ENCODE assay signal across 23 mouse cellular contexts in genomic region chr7:33854911-33855310, GRCm38 (mm10).
A peak's percentile ranks its signal among the peaks of the same experiment; 100 is the strongest.
DNase-seq lines count a peak whose midpoint lies in the region; ATAC-seq lines count a peak whose summit lies in the region.
"Had no signal": no experiment of that assay in that cellular context is flagged by ENCODE, and none has a peak within 500 bp of the region (broad histone marks: within the 10 kb centered on the region; RNA-seq: fewer than 3 reads in every experiment).

No protein-coding gene starts in this region.

- peaks cover 58% of the 10 kb centered on the region for H3K9me3 ChIP-seq in kidney, embryonic 16.5 days (ENCODE audit: low read length)
- H3K9me3 ChIP-seq in kidney, embryonic 15.5 days (replicated peaks), result peaks cover 39% of the 10 kb centered on the region

- no peak overlapping the region for H3K4me2 ChIP-seq in kidney, embryonic 16.5 days (replicated peaks; ENCODE audit: low read depth, low read length)
- H3K4me2 ChIP-seq in kidney, embryonic 15.5 days, result no peak overlapping the region
- H3K4me2 ChIP-seq: embryonic facial prominence, embryonic 12.5 days; forebrain, embryonic 13.5 days; forebrain, embryonic 15.5 days had no signal

- peak; percentile 14 for DNase-seq in kidney, adult 11 months
- DNase-seq in kidney, adult 8-10 months, result peak; percentile 24 to 34
- peak; percentile 9 to 12 for DNase-seq in kidney, postnatal 36 days
- DNase-seq in kidney, postnatal 10 days, result no peak
- DNase-seq: adrenal gland, adult 8-10 months; adrenal gland, postnatal 14 days; adrenal gland, postnatal 36 days; B cell, adult 2 months; cerebellum, adult 11-12 months; cerebellum, adult 2 months; cerebellum, adult 9-10 months; cerebellum, postnatal 10 days; cerebellum, postnatal 25 days had no signal

- no peak overlapping the region for H3K9ac ChIP-seq in kidney, embryonic 16.5 days (replicated peaks; ENCODE audit: low read length)
- no peak overlapping the region for H3K9ac ChIP-seq in kidney, embryonic 15.5 days
- H3K9ac ChIP-seq: embryonic facial prominence, embryonic 12.5 days; forebrain, embryonic 13.5 days; forebrain, embryonic 15.5 days had no signal

- no peak for ATAC-seq in kidney, embryonic 16.5 days (ENCODE audit: low FRiP score, low TSS enrichment)
- no peak for ATAC-seq in kidney, embryonic 15.5 days (replicated peaks; ENCODE audit: low FRiP score)
- ATAC-seq: activated CD4-positive, CD25-positive, alpha-beta regulatory T cell, adult 4 months; CD4-positive, CD25-positive, alpha-beta regulatory T cell, adult 4 months; forebrain, embryonic 13.5 days; forebrain, embryonic 15.5 days; Patski had no signal

- H3K4me1 ChIP-seq in kidney, embryonic 16.5 days (ENCODE audit: insufficient read depth, low read length), result no peaks in the 10 kb centered on the region
- no peaks in the 10 kb centered on the region for H3K4me1 ChIP-seq in kidney, embryonic 15.5 days
- H3K4me1 ChIP-seq: embryonic facial prominence, embryonic 10.5 days; embryonic facial prominence, embryonic 12.5 days; forebrain, embryonic 13.5 days; forebrain, embryonic 15.5 days had no signal

- no peaks in the 10 kb centered on the region for H3K27me3 ChIP-seq in kidney, embryonic 16.5 days (ENCODE audit: insufficient read depth, low read length)
- no peaks in the 10 kb centered on the region for H3K27me3 ChIP-seq in kidney, embryonic 15.5 days
- H3K27me3 ChIP-seq: embryonic facial prominence, embryonic 12.5 days; forebrain, embryonic 13.5 days; forebrain, embryonic 15.5 days; Patski had no signal

- H3K36me3 ChIP-seq in kidney, embryonic 16.5 days (ENCODE audit: insufficient read depth, low read length), result no peaks in the 10 kb centered on the region
- no peaks in the 10 kb centered on the region for H3K36me3 ChIP-seq in kidney, embryonic 15.5 days
- H3K36me3 ChIP-seq: embryonic facial prominence, embryonic 10.5 days; embryonic facial prominence, embryonic 12.5 days; forebrain, embryonic 15.5 days; G1E had no signal

- no peak overlapping the region for H3K4me3 ChIP-seq in kidney, embryonic 16.5 days (ENCODE audit: low read length)
- H3K4me3 ChIP-seq in kidney, embryonic 15.5 days (replicated peaks), result no peak overlapping the region
- H3K4me3 ChIP-seq: embryonic facial prominence, embryonic 10.5 days; embryonic facial prominence, embryonic 12.5 days; forebrain, embryonic 13.5 days; forebrain, embryonic 15.5 days had no signal

- H3K27ac ChIP-seq in kidney, embryonic 16.5 days (ENCODE audit: low read length), result no peak overlapping the region
- H3K27ac ChIP-seq in kidney, embryonic 15.5 days, result no peak overlapping the region
- H3K27ac ChIP-seq: embryonic facial prominence, embryonic 10.5 days; embryonic facial prominence, embryonic 12.5 days; forebrain, embryonic 13.5 days; forebrain, embryonic 15.5 days had no signal
